Mouse (Mus musculus): ENCODE data around the gene Ndufs3. TPM values are rescaled to one million over a fixed set of nuclear protein-coding genes. Genes with fewer than 3 reads are reported as not detected.

Ndufs3 gene
- 100 to 1,000 TPM; 108 to 135 (median 118) TPM for polyA plus RNA-seq (2017; shearing (Covaris generic))

- ATAC-seq = peak; percentile 96
Measured at GRCm38 (mm10) chr2:90904076-90904855, at the start of gene Ndufs3, which contains the start of gene Kbtbd4. Ndufs3 (minus strand) TSS chr2:90904827. Kbtbd4 (plus strand) TSS chr2:90904740.

DNA sequence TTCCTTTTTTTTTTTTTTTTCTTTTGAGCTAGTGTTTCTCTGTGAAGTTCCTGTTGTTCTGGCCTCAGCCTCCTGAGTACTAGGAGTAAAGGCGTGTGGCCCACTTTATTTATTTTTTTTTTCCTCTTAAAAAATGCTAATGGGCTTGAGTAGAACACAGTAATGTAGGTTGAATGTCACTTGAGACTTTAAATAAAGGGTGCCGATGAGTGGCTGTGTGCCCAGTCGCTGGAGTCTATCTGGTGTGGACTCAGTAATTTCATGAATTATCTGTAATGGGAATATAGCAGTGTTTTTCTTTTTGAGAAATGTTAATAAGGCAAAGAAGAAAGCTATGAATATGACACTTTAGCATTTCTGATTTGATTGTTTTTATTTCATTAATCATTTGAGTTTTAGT is 48.8 kb upstream of the Ndufs3 start:
- no peak for ATAC-seq

- no peak for ATAC-seq
Measured at GRCm38 (mm10) chr2:90950582-90951194, 46.1 kb upstream of the Ndufs3 start.

- ATAC-seq = no peak
Measured at GRCm38 (mm10) chr2:90950149-90950548, 45.5 kb upstream of the Ndufs3 start.

DNA sequence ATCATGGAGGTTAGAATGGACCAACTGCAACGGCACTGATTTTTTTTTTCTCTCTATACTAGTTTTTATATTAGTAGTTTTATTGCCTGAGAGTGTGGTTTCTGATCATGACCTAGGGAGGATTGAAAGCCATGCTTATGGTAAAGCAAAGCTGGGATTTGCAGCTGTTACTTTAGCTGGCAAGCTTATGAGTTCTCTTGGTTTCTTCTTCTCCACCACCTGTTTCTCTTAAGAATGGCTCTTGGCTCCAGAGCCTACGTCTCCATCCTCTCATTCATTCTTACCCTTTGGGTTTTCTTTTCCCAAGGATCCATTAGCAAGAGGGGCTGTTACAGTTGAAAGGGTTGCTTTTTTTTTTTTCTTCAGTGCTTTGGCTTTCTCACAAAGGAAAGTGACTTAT is 37.1 kb upstream of the Ndufs3 start:
- ATAC-seq = no peak

- ATAC-seq = peak; percentile 86
Measured at GRCm38 (mm10) chr2:90940233-90941229, 35.9 kb upstream of the Ndufs3 start, which contains the start of gene Celf1. Celf1 (plus strand) TSS chr2:90940382.

DNA sequence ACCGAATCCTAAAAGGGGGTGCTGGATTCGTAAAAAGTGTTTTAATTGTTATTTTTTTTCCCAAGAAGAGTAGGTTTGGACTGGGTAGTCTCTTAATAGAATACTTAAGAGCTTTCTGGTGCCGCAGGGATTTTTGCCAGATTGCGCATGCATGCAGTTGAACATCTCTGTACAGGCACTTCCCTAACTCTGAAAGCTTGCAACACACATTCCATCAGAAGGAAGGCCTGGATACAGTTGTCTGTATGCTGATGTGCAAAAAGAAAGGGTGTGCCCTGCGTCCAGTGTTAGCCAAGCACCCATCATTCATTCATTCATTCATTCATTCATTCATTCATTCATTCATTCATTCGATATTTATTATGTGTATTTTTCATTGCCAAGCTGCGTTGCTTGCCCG is 35.1 kb upstream of the Ndufs3 start:
- no peak for ATAC-seq

DNA sequence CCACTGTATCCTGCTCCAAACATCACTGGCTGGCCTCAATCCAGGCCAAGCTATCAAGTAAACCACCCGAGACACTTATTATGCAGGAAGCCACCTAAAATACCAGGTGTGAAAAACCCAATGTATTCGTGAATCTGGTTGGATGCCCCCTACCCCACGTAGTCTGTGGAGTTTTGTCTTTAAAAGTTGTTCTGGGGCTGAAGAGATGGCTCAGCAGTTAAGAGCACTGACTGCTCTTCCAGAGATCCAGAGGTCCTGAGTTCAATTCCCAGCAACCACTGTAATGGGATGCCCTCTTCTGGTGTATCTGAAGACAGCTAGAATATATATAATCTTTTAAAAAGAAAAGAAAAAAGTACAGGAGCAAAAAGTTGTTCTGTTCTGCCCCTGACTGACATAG is 33.7 kb upstream of the Ndufs3 start:
- ATAC-seq = no peak

GRCm38 (mm10) chr2:90932273-90932672 is 27.6 kb upstream of the Ndufs3 start:
- ATAC-seq = no peak

- ATAC-seq = no peak
Measured at GRCm38 (mm10) chr2:90931829-90932228, 27.2 kb upstream of the Ndufs3 start.

- ATAC-seq = no peak
Measured at GRCm38 (mm10) chr2:90928566-90928965, 23.9 kb upstream of the Ndufs3 start.

DNA sequence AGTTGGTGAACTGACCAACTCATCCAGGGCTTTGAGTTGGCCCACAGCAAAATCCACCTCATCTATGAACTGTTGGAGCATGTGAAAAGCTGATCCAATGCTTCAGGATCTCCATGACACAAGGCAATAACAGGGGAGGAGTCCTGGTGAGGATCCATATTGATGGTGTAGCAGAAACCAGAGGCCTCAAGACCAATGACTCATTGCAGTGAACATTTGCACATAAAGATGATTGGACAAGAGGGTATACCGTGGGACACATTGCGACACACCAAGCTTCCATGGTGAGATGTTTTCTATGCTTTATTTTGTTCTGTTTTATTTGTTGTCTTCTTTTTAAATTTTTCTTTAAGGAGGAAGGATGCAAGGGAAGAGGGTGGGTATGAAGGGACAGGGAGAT is 18.0 kb upstream of the Ndufs3 start:
- ATAC-seq = no peak

GRCm38 (mm10) chr2:90921178-90921577 is 16.6 kb upstream of the Ndufs3 start:
- no peak for ATAC-seq

- peak; percentile 48 for ATAC-seq
Measured at GRCm38 (mm10) chr2:90917999-90918698, 13.5 kb upstream of the Ndufs3 start.

DNA sequence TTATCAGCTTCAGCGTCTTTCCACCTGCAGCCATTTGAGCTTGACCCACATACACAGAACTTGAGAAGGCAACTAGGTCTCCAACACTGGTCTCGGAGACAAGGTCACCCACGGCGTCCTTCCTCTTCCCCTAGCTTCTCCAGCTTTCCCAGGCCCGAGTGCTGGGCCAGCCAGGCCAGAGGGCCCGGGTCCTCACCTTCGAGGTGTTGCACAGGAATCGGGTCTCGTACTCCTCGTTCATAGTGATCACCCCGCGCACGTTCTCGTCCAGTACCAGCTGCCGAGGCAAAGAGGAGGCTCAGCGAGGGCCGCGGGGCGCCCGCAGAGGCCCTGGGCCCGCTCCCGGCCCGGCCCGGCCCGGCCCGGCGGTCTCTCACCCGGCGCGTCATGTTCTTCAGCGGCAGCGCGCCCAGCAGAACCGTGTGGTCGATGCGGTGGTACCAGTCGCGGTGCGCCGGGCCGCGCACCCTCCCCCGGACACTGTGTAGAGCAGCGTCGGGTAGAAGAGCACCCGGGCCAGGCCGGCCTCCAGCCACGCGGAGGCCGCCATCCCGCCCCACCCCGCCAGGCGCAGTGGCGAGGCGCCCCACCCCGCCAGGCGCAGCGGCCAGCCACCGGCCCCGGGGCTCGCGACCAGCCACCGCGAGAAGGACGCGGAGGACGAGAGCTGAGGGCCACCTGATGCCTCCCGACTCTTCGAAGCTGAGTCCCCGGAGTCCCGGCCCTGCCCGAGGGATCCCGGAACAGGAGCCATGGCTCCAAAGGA is 12.8 kb upstream of the Ndufs3 start:
- peak; percentile 64 for ATAC-seq

GRCm38 (mm10) chr2:90916560-90917232 is 12.1 kb upstream of the Ndufs3 start:
- ATAC-seq = no peak

DNA sequence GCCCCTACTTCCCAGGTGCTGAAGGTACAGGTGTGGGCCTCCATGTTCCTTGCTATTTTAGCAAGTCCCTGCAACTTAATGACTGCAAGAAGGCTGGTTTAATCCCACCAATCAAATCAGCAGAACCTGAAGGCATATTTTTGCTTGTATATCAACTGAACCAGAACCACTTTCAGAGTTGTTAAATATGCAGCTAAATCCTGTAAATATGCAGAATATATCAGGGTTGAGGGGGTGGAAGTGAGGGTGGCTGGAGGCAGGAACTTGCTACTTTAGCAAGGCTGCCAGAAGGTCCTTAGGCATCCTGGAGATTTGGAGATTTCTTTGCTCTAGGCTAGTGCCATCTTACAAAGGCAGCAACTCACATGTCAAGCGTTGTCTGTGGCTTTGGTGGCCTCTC is 10.9 kb upstream of the Ndufs3 start:
- ATAC-seq = no peak

- ATAC-seq = no peak
Measured at GRCm38 (mm10) chr2:90913671-90914070, 9.0 kb upstream of the Ndufs3 start.

GRCm38 (mm10) chr2:90911668-90912067 is 7.0 kb upstream of the Ndufs3 start:
- no peak for ATAC-seq

DNA sequence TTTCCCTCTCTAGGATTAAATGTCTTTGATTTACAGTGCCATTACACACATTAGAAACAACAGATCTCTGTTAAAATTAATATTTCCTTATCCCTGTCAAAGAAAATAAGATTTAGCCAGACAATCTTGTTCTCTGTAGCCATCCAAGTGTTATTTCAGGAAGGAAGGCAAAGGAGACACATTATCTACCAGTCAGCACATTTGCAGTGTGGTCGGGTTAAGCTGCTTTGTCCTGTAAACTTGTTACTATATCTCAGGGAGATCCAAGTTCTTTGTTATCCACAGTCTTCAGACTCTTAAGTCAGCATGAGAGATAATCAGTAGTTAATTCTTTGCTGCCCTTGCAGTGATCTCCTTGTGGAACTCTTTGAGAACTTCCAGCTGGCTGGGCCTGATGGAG is 6.2 kb upstream of the Ndufs3 start:
- ATAC-seq = no peak

GRCm38 (mm10) chr2:90906721-90907120 is 2.1 kb upstream of the Ndufs3 start:
- ATAC-seq = no peak

All from inflammation-experienced regulatory T-cells, adult 6 months (primary cell).